Comparison of ENCODE assay signal across 31 mouse cellular contexts in genomic region chr5:112244275-112244562, GRCm38 (mm10). TPM values are rescaled to one million over a fixed set of nuclear protein-coding genes. Genes with fewer than 3 reads are reported as not detected.
A peak's percentile ranks its signal among the peaks of the same experiment; 100 is the strongest.
DNase-seq lines count a peak whose midpoint lies in the region; ATAC-seq lines count a peak whose summit lies in the region.
"Had no signal": no experiment of that assay in that cellular context is flagged by ENCODE, and none has a peak within 500 bp of the region (broad histone marks: within the 10 kb centered on the region; RNA-seq: fewer than 3 reads in every experiment).

No protein-coding gene starts in this region.

- no peak for ATAC-seq in megakaryocyte, adult 5-6 weeks (ENCODE audit: poor library complexity, severe bottlenecking)
- peak; percentile 33; the same call in 1 of the 2 replicates for ATAC-seq in liver, embryonic 16.5 days (ENCODE audit: low read depth)
- no peak for ATAC-seq in neural tube, embryonic 15.5 days (ENCODE audit: low FRiP score)
- ATAC-seq: forebrain, embryonic 14.5 days; hindbrain, embryonic 16.5 days; midbrain, embryonic 13.5 days; Patski had no signal

- H3K4me1 ChIP-seq in heart, embryonic 10.5 days = peaks cover 20% of the 10 kb centered on the region
- H3K4me1 ChIP-seq in megakaryocyte, embryonic 14.5 days = peaks cover 58% of the 10 kb centered on the region
- H3K4me1 ChIP-seq in liver, embryonic 16.5 days (ENCODE audit: control insufficient read depth, low read depth, low read length) = peaks cover 29% of the 10 kb centered on the region
- peaks cover 11% of the 10 kb centered on the region for H3K4me1 ChIP-seq in neural tube, embryonic 15.5 days

- H3K27me3 ChIP-seq in heart, embryonic 10.5 days (ENCODE audit: insufficient read depth, poor library complexity, severe bottlenecking) = peaks cover 47% of the 10 kb centered on the region
- H3K27me3 ChIP-seq in megakaryocyte, embryonic 14.5 days (replicated peaks) = peaks cover 5% of the 10 kb centered on the region
- H3K27me3 ChIP-seq in liver, embryonic 16.5 days (ENCODE audit: control insufficient read depth, insufficient read depth, low read depth, low read length) = no peaks in the 10 kb centered on the region
- no peaks in the 10 kb centered on the region for H3K27me3 ChIP-seq in neural tube, embryonic 15.5 days (replicated peaks)
- H3K27me3 ChIP-seq: midbrain, embryonic 13.5 days; Patski; stomach, embryonic 15.5 days had no signal

- WGBS in heart, embryonic 10.5 days = 24% methylated on average over 1 of the region's 1 CpGs
- 39% methylated on average over 1 of the region's 1 CpGs for WGBS in liver, embryonic 16.5 days (ENCODE audit: insufficient replicate concordance)
- WGBS in neural tube, embryonic 15.5 days = 76% methylated on average over 1 of the region's 1 CpGs

- no peak overlapping the region for H3K4me2 ChIP-seq in liver, embryonic 16.5 days (ENCODE audit: low read depth, low read length)
- no peak overlapping the region for H3K4me2 ChIP-seq in neural tube, embryonic 15.5 days
- H3K4me2 ChIP-seq: embryonic facial prominence, embryonic 12.5 days; heart, embryonic 13.5 days; limb, embryonic 15.5 days; midbrain, embryonic 13.5 days; stomach, embryonic 15.5 days had no signal

- DNase-seq in heart, embryonic 10.5 days (ENCODE audit: low spot score) = no peak
- DNase-seq in heart, postnatal 14 days = no peak
- no peak for DNase-seq in urinary bladder, postnatal 14 days (ENCODE audit: low spot score)
- DNase-seq: adrenal gland, postnatal 10 days; cerebellum, adult 11 months; cerebellum, adult 9-10 months; cerebellum, postnatal 36 days; gastrocnemius, postnatal 25 days; heart, adult 2 months; heart, postnatal 10 days; kidney, postnatal 36 days; layer of hippocampus, postnatal 36 days; lung, postnatal 36 days; right cerebral cortex, postnatal 14 days had no signal

- no peaks in the 10 kb centered on the region for H3K36me3 ChIP-seq in heart, embryonic 10.5 days
- peaks cover 57% of the 10 kb centered on the region for H3K36me3 ChIP-seq in megakaryocyte, embryonic 14.5 days (replicated peaks; ENCODE audit: low read length)
- H3K36me3 ChIP-seq in liver, embryonic 16.5 days (ENCODE audit: control insufficient read depth, insufficient read depth) = no peaks in the 10 kb centered on the region
- no peaks in the 10 kb centered on the region for H3K36me3 ChIP-seq in neural tube, embryonic 15.5 days
- H3K36me3 ChIP-seq: embryonic facial prominence, embryonic 12.5 days; heart, embryonic 13.5 days; hindbrain, embryonic 10.5 days; limb, embryonic 10.5 days; limb, embryonic 15.5 days; midbrain, embryonic 13.5 days; stomach, embryonic 15.5 days had no signal

- no peaks in the 10 kb centered on the region for H3K9me3 ChIP-seq in heart, embryonic 10.5 days
- H3K9me3 ChIP-seq in megakaryocyte, embryonic 14.5 days = peaks cover 65% of the 10 kb centered on the region
- no peaks in the 10 kb centered on the region for H3K9me3 ChIP-seq in liver, embryonic 16.5 days (replicated peaks; ENCODE audit: control insufficient read depth, low read length)
- H3K9me3 ChIP-seq in neural tube, embryonic 15.5 days (replicated peaks) = no peaks in the 10 kb centered on the region
- H3K9me3 ChIP-seq: embryonic facial prominence, embryonic 12.5 days; heart, embryonic 13.5 days; hindbrain, embryonic 10.5 days; limb, embryonic 10.5 days; limb, embryonic 15.5 days; midbrain, embryonic 13.5 days; stomach, embryonic 15.5 days had no signal

- intact Hi-C loops in heart, postnatal 14 days (cut with DNase I) = no loop called here

- H3K27ac ChIP-seq in heart, embryonic 10.5 days = peak overlapping the region; percentile 42
- peak overlapping the region; percentile 52; the same call in 1 of the 2 replicates for H3K27ac ChIP-seq in liver, embryonic 16.5 days (ENCODE audit: low read length)
- no peak overlapping the region for H3K27ac ChIP-seq in neural tube, embryonic 15.5 days (replicated peaks)
- H3K27ac ChIP-seq: embryonic facial prominence, embryonic 12.5 days; heart, adult 2 months; heart, embryonic 13.5 days; limb, embryonic 10.5 days; limb, embryonic 15.5 days; midbrain, embryonic 13.5 days; stomach, embryonic 15.5 days had no signal

- no peak overlapping the region for H3K9ac ChIP-seq in liver, embryonic 16.5 days (ENCODE audit: low read depth, low read length)
- H3K9ac ChIP-seq in neural tube, embryonic 15.5 days (replicated peaks) = no peak overlapping the region
- H3K9ac ChIP-seq: embryonic facial prominence, embryonic 12.5 days; limb, embryonic 15.5 days; midbrain, embryonic 13.5 days; stomach, embryonic 15.5 days had no signal

- H3K4me3 ChIP-seq in heart, embryonic 10.5 days = no peak overlapping the region
- peak overlapping the region; percentile 42 for H3K4me3 ChIP-seq in megakaryocyte, embryonic 14.5 days (replicated peaks)
- no peak overlapping the region for H3K4me3 ChIP-seq in liver, embryonic 16.5 days (ENCODE audit: low read depth, low read length)
- no peak overlapping the region for H3K4me3 ChIP-seq in neural tube, embryonic 15.5 days (replicated peaks)
- H3K4me3 ChIP-seq: embryonic facial prominence, embryonic 12.5 days; heart, adult 2 months; heart, embryonic 13.5 days; hindbrain, embryonic 10.5 days; limb, embryonic 10.5 days; limb, embryonic 15.5 days; midbrain, embryonic 13.5 days; stomach, embryonic 15.5 days had no signal

RNA-seq across cellular contexts. Expression of gene Cryba4, which starts 8.1 kb away (rescaled TPM):
- polyA plus RNA-seq in heart, embryonic 10.5 days (2016; fragmentation: Nextera tagmentation; extraction: Ambion mirVana) = 0.20 TPM in 1 of 2 replicates, not detected in the other
- 1 to 10 TPM; 7.2 to 7.8 TPM for total RNA-seq in heart, postnatal 14 days (2021)
- 9.4 and 17.2 TPM in 2 replicates for polyA plus RNA-seq in megakaryocyte, embryonic 14.5 days (2012; ENCODE audit: insufficient read depth, low replicate concordance)
- 5.2 and 8.4 TPM in 2 replicates for total RNA-seq in megakaryocyte, adult 5-6 weeks (2015)
- total RNA-seq in megakaryocyte, adult 5-6 weeks (2017) = 3.3 and 3.7 TPM in 2 replicates
- polyA plus RNA-seq in liver, embryonic 16.5 days (2015; fragmentation: Nextera tagmentation; extraction: Ambion mirVana) = 0.49 and 0.67 TPM in 2 replicates
- 1.7 and 2.5 TPM in 2 replicates for polyA plus RNA-seq in neural tube, embryonic 15.5 days (2015; fragmentation: Nextera tagmentation; extraction: Ambion mirVana)
- total RNA-seq: CH12.LX; megakaryocyte-erythroid progenitor cell, adult 5-6 weeks had no signal
- polyA plus RNA-seq: Patski had no signal

RNA-seq across cellular contexts. Expression of gene Crybb1, which starts 11.4 kb away (rescaled TPM):
- not detected in 2 replicates for polyA plus RNA-seq in heart, embryonic 10.5 days (2016; fragmentation: Nextera tagmentation; extraction: Ambion mirVana)
- 1 to 10 TPM; 1.4 to 1.9 TPM for total RNA-seq in heart, postnatal 14 days (2021)
- 0.25 and 3.6 TPM in 2 replicates for polyA plus RNA-seq in megakaryocyte, embryonic 14.5 days (2012; ENCODE audit: insufficient read depth, low replicate concordance)
- total RNA-seq in megakaryocyte, adult 5-6 weeks (2015) = 2.4 and 4.2 TPM in 2 replicates
- total RNA-seq in megakaryocyte, adult 5-6 weeks (2017) = 1.2 and 2.3 TPM in 2 replicates
- 0.28 and 0.32 TPM in 2 replicates for polyA plus RNA-seq in liver, embryonic 16.5 days (2015; fragmentation: Nextera tagmentation; extraction: Ambion mirVana)
- polyA plus RNA-seq in neural tube, embryonic 15.5 days (2015; fragmentation: Nextera tagmentation; extraction: Ambion mirVana) = 5.8 and 6.2 TPM in 2 replicates
- total RNA-seq: CH12.LX; ES-E14; megakaryocyte-erythroid progenitor cell, adult 5-6 weeks had no signal
- polyA plus RNA-seq: limb, embryonic 10.5 days; Patski had no signal

RNA-seq across cellular contexts. Expression of gene Tpst2, which starts 32.3 kb away (rescaled TPM):
- 34.1 and 41.2 TPM in 2 replicates for polyA plus RNA-seq in heart, embryonic 10.5 days (2016; fragmentation: Nextera tagmentation; extraction: Ambion mirVana)
- 10 to 100 TPM; 50.6 to 55.5 TPM for total RNA-seq in heart, postnatal 14 days (2021)
- polyA plus RNA-seq in megakaryocyte, embryonic 14.5 days (2012; ENCODE audit: insufficient read depth, low replicate concordance) = 299 and 479 TPM in 2 replicates
- total RNA-seq in megakaryocyte, adult 5-6 weeks (2015) = 52.1 and 57.5 TPM in 2 replicates
- 69.2 and 77.0 TPM in 2 replicates for total RNA-seq in megakaryocyte, adult 5-6 weeks (2017)
- 38.5 and 38.8 TPM in 2 replicates for polyA plus RNA-seq in liver, embryonic 16.5 days (2015; fragmentation: Nextera tagmentation; extraction: Ambion mirVana)
- 31.4 and 40.2 TPM in 2 replicates for polyA plus RNA-seq in neural tube, embryonic 15.5 days (2015; fragmentation: Nextera tagmentation; extraction: Ambion mirVana)
